In the genomic region with DNA sequence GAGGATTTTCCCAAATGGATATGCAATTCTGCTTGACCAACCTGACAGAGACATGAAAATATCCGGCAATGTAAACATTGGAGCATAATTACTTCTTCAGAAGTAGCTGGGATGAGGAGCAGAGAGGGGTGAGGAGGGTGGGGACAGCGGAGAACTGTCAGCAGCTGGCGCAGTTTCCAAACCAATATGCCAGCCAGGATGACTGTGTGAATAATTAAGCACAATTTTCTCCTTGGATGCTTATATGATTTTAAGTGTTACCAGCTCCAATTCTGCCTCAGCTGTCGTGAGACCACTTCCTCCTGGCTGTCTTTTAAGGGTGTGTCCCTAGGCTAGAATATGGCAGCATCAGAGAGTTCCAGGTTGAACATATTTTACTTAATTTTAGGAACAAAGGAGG, we compare ENCODE assay signal across 17 mouse cellular contexts.
"Had no signal": no experiment of that assay in that cellular context is flagged by ENCODE, and none has a peak within 500 bp of the region (broad histone marks: within the 10 kb centered on the region; RNA-seq: fewer than 3 reads in every experiment).

No protein-coding gene starts in this region.

- H3K27ac ChIP-seq: left cerebral cortex, adult 2 months; limb, embryonic 12.5 days; liver, embryonic 13.5 days; lung, embryonic 15.5 days; macrophage; midbrain, embryonic 12.5 days had no signal

- DNase-seq: kidney, adult 8-10 months; kidney, postnatal 25 days; liver; liver, embryonic 13.5 days; liver, postnatal 0 days; lung, postnatal 14 days; right cerebral cortex, postnatal 14 days; thymus, adult 18-20 months; thymus, postnatal 14 days had no signal

- H3K9me3 ChIP-seq: limb, embryonic 12.5 days; liver, embryonic 13.5 days; lung, embryonic 15.5 days; megakaryocyte, embryonic 14.5 days; midbrain, embryonic 12.5 days had no signal

- H3K4me2 ChIP-seq: limb, embryonic 12.5 days; liver, embryonic 13.5 days; lung, embryonic 15.5 days; midbrain, embryonic 12.5 days had no signal

- H3K4me1 ChIP-seq: liver, embryonic 13.5 days; megakaryocyte, embryonic 14.5 days; midbrain, embryonic 12.5 days had no signal

- H3K4me3 ChIP-seq: left cerebral cortex, adult 2 months; limb, embryonic 12.5 days; liver, embryonic 13.5 days; lung, embryonic 15.5 days; megakaryocyte, embryonic 14.5 days; midbrain, embryonic 12.5 days had no signal

- H3K9ac ChIP-seq: limb, embryonic 12.5 days; liver, embryonic 13.5 days; liver, postnatal 0 days; lung, embryonic 15.5 days; midbrain, embryonic 12.5 days had no signal

- H3K36me3 ChIP-seq: limb, embryonic 12.5 days; liver, embryonic 13.5 days; lung, embryonic 15.5 days; midbrain, embryonic 12.5 days had no signal

- ATAC-seq: intestine, postnatal 0 days; liver, postnatal 0 days; midbrain, embryonic 16.5 days had no signal

- H3K27me3 ChIP-seq: liver, embryonic 13.5 days; lung, embryonic 15.5 days; megakaryocyte, embryonic 14.5 days; midbrain, embryonic 12.5 days had no signal
